Mouse (Mus musculus) lung, postnatal 0 days (tissue): ENCODE results near the gene Zbtb9. TPM values are rescaled to one million over a fixed set of nuclear protein-coding genes. Genes with fewer than 3 reads are reported as not detected.

Experiments
- ATAC-seq: fragments of 200-750 bp; cut with Nextera tagmentation; 2 replicates; pipeline ENCODE4 v1.8.0; 2017; ENCODE audit warnings: moderate library complexity
- DNase-seq: peaks from one replicate; pipeline ENCODE4 v3.0.0-alpha.2; 2016; ENCODE audit warnings: low spot score
- H3K27ac ChIP-seq: fragments of 300-500 bp; sonication (generic); 2 replicates; pipeline ENCODE4 v1.5.1; 2014; ENCODE audit warnings: antibody characterized with exemption, mild to moderate bottlenecking, low read length, mixed read lengths
- H3K27me3 ChIP-seq: fragments of 300-500 bp; sonication (generic); replicated peaks from 2 replicates; pipeline ENCODE4 v1.6.1; 2014; ENCODE audit warnings: low read length, mixed read lengths; ENCODE audit not compliant: insufficient read depth
- H3K36me3 ChIP-seq: fragments of 300-500 bp; sonication (generic); 2 replicates; pipeline ENCODE4 v1.6.1; 2014; ENCODE audit warnings: low read length, mixed read lengths; ENCODE audit not compliant: insufficient read depth
- H3K4me1 ChIP-seq: fragments of 300-500 bp; sonication (generic); 2 replicates; pipeline ENCODE4 v1.6.1; 2014; ENCODE audit warnings: antibody characterized with exemption, low read depth, low read length, mixed read lengths; ENCODE audit not compliant: insufficient read depth
- H3K4me2 ChIP-seq: fragments of 300-500 bp; sonication (generic); replicated peaks from 2 replicates; pipeline ENCODE4 v1.6.1; 2014; ENCODE audit warnings: low read depth, mild to moderate bottlenecking, low read length, moderate library complexity, mixed read lengths
- H3K4me3 ChIP-seq: fragments of 300-500 bp; sonication (generic); 2 replicates; pipeline ENCODE4 v1.5.1; 2014; ENCODE audit warnings: low read depth, low read length
- H3K9ac ChIP-seq: fragments of 300-500 bp; sonication (generic); replicated peaks from 2 replicates; pipeline ENCODE4 v1.6.1; 2014; ENCODE audit warnings: low read depth, mild to moderate bottlenecking
- H3K9me3 ChIP-seq: fragments of 300-500 bp; sonication (generic); 2 replicates; pipeline ENCODE4 v1.6.1; 2016; ENCODE audit warnings: low read length, mixed read lengths
- CTCF ChIP-seq: IDR thresholded peaks from 2 replicates; pipeline ENCODE4 v1.5.1; 2016; ENCODE audit warnings: antibody characterized with exemption, mild to moderate bottlenecking
- EP300 ChIP-seq: IDR thresholded peaks from 2 replicates; pipeline ENCODE4 v1.6.1; 2016; ENCODE audit warnings: antibody characterized with exemption, mild to moderate bottlenecking, control low read depth
- WGBS: fragments of 180-500 bp; shearing (Covaris S2); extraction: QIAGEN DNeasy Blood & Tissue Kit; methylation state at CpG from one replicate; pipeline ENCODE4 v1.1.7; 2014; 5-methylcytosine and 5-hydroxymethylcytosine counted together
- polyA plus RNA-seq: library from polyadenylated mRNA; unstranded; fragments of >200 nt; fragmentation: Nextera tagmentation; extraction: Ambion mirVana; gene quantifications from 2 replicates; pipeline ENCODE4 v1.2.1, GENCODE M21; 2015

Gene Zbtb9
- polyA plus RNA-seq, 1 experiment from 2014 or later = 9.3 TPM

DNA sequence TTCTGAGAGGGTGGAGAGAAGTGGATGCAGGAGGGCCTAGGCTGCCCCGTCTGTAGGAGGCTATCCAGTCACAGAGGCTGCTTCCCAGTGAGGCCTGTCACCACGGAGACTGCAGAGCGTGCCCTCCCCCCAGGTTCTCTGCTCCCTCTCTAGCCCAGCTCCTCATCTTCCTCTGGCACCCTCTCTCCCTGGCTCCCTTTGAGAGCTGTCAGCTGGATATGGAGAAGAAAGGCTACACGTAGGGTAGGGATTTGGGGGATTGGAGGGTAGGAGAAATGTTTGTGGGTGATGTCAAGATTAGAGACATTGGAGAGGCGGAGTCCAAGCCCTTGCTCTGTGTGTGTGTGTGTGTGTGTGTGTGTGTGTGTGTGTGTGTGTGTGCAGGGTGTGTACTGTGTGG, 23.1 kb upstream of the Zbtb9 start:
- Histone ChIP-seq H3K27ac (no peak overlapping the region), H3K4me2 (no peak overlapping the region), H3K36me3 (no peaks in the 10 kb centered on the region), H3K27me3 (no peaks in the 10 kb centered on the region), H3K4me3 (no peak overlapping the region), H3K9me3 (no peaks in the 10 kb centered on the region), H3K4me1 (peaks cover 15% of the 10 kb centered on the region; the same call in 1 of the 2 replicates), H3K9ac (no peak overlapping the region)
- no peak for TF ChIP-seq CTCF
- TF ChIP-seq EP300 = no peak
- DNase-seq (no peak), ATAC-seq (no peak)
- WGBS = 59% methylated on average over 5 of the region's 5 CpGs

DNA sequence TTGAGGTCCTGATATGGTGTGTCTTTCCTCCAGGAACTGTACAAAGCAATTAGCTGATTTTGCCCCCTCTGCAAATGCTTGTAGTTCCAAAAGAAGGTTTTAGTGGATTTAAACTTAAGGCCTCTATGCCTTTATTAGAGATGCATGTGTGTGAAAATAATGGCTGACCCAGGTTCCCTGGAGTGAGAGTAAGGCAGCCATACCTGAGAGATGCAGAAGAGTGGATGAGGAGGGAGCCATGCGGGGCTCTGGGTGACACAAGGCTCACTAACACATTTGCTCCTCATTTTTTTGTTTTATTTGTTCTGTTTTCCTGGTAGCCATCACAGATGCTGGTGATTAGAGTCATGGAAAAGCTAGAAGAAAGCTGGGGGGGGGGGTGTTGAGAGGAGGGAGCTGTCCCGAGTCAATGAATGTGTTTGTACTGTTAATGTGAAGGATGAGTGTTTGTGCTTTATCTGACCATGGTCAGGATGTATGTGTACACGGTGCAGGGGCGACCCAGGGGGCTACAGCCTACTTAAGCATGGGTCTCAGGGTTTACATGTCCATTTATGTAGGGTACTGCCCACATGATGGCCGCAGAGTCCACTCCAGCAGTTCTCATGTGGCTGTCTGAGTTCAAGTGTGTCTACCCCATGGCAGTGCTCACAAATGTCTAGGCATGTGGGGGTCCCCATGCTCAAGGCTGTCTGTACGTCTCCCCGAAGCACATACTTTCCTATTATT, 22.2 kb upstream of the Zbtb9 start:
- Histone ChIP-seq H3K4me3 (peak overlapping the region; percentile 14), H3K27me3 (no peaks in the 10 kb centered on the region), H3K27ac (no peak overlapping the region), H3K9me3 (no peaks in the 10 kb centered on the region), H3K36me3 (no peaks in the 10 kb centered on the region), H3K4me2 (peak overlapping the region; percentile 41), H3K4me1 (peaks cover 15% of the 10 kb centered on the region; the same call in 1 of the 2 replicates), H3K9ac (no peak overlapping the region)
- ATAC-seq (no peak), DNase-seq (no peak)
- 39% methylated on average over 7 of the region's 7 CpGs for WGBS
- TF ChIP-seq CTCF = no peak
- TF ChIP-seq EP300 = no peak

DNA sequence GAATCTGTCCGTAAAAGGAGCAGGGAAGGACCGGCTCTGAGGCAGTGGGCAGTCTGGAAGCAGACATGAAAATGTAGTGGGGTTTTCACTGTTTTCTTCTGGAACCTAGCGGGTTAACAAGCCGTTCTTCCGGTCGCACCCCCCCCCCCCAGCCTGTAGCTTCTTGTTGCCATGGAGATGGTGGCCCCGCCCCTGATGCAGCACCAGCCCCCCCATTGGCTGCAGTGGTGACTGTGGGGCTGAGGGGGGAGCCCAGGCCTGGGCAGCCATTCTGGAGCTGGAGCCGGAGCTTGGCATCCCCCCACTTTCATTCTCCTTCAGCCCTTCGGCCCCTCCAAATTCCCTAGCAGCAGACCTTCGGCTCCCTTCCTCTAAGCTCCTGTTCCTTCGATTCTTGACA, 21.6 kb upstream of the Zbtb9 start:
- DNase-seq (peak; percentile 89), ATAC-seq (peak; percentile 67)
- no peak overlapping the region for H3K9ac ChIP-seq
- no peak for TF ChIP-seq EP300
- no peak for TF ChIP-seq CTCF
- H3K27ac ChIP-seq = no peak overlapping the region
- 2% methylated on average over 8 of the region's 11 CpGs for WGBS
- peak overlapping the region; percentile 14 for H3K4me3 ChIP-seq
- no peaks in the 10 kb centered on the region for H3K27me3 ChIP-seq
- peak overlapping the region; percentile 41 for H3K4me2 ChIP-seq
- H3K4me1 ChIP-seq = peaks cover 15% of the 10 kb centered on the region; the same call in 1 of the 2 replicates
- no peaks in the 10 kb centered on the region for H3K9me3 ChIP-seq
- H3K36me3 ChIP-seq = no peaks in the 10 kb centered on the region

DNA sequence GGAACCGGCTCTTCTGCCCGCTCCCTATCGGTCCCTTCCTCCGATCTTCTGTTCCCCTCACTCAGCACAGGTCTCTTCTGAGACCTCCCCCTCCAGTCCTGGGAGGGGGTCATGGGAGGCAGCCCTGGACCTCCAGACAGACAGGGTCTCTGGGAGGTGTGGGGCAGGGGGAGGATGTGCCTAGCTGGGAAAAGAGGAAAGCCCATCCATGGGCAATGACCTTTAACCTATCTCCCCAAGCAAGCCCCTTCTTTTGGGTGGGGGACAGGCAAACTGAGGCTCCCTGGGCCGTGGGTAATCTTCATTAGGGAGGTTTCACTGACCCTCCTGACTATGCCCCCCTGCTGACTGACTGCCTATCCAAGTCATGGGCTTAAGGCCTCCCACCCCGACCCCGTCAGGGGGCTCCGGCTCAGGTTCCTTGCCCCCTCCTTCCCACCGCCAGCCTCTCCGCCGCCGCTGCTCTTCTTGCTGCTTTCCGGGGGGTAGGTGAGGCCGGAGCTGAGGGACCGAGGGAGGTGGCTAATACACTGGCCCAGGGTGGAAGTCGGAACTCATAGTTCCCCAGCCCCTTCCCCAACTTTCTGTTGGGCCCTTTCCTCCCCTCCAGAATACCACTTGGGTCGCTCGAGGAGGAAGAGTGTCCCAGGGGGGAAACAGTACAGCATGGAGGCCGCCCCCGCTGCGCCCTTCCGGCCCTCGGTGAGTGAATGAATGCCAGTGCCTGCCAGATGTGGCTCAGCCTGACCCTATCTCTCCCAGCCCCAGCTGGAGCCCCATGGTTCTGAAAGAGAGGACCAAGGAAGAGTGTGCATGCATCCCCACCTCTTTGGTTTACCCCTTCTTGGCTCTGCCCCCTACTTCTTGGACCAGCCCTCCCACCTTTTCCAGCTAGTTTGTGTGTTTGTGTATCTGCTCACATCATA, 20.8 kb upstream of the Zbtb9 start:
- ATAC-seq (no peak), DNase-seq (no peak)
- 17% methylated on average over 21 of the region's 23 CpGs for WGBS
- H3K4me3 ChIP-seq = peak overlapping the region; percentile 14
- H3K9me3 ChIP-seq = no peaks in the 10 kb centered on the region
- H3K4me1 ChIP-seq = peaks cover 15% of the 10 kb centered on the region; the same call in 1 of the 2 replicates
- TF ChIP-seq CTCF (no peak), EP300 (no peak)
- H3K4me2 ChIP-seq = peak overlapping the region; percentile 41
- no peak overlapping the region for H3K27ac ChIP-seq
- H3K36me3 ChIP-seq = 0 out of 2 replicates have a peak, but pooled peaks cover 2% of the 10 kb centered on the region
- no peaks in the 10 kb centered on the region for H3K27me3 ChIP-seq
- H3K9ac ChIP-seq = peak overlapping the region; percentile 12; the same call in 1 of the 2 replicates

DNA sequence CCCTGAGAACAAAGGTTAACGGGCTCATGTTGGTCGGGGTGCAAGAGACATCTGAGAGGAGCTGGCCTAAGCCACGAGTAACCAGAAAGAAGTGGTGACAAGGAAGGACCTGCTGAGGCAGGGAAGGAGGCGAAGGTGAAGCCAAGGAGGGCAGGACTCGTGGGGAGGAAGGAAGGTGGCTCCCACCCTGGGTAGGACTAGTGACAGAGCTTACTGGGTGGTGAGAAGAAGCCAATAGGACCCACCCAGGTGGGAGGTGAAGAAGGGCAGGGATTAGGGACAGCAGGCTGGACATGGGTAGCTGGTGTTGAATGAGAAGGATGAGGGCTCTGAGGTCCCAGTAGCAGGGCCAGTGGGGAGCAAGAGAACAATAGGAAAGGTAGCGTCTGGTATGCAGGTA, 19.8 kb upstream of the Zbtb9 start:
- H3K4me2 ChIP-seq = no peak overlapping the region

DNA sequence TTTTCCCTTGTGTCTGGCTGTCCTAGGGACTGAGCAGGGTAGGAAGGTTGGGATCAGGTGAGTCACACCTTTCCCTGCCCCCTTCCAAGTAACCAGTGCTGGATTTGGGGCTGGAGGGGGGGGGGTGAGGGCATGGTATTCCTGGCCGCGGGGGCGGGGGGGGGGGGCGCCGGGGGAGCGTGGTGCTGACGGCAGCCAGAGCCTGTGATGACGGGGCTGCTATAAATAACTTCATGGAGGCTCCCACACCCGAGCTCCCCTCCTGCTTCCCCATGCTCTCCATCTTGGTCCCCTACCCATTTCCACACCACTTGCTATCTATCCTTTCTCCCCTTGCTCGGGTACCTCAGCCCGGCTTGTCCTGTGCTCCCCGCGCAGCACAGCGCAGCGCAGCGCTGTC, 19.2 kb upstream of the Zbtb9 start:
- Histone ChIP-seq H3K9me3 (no peaks in the 10 kb centered on the region), H3K4me3 (no peak overlapping the region), H3K27ac (no peak overlapping the region), H3K9ac (no peak overlapping the region), H3K4me2 (no peak overlapping the region), H3K4me1 (peaks cover 15% of the 10 kb centered on the region; the same call in 1 of the 2 replicates), H3K36me3 (0 out of 2 replicates have a peak, but pooled peaks cover 4% of the 10 kb centered on the region), H3K27me3 (no peaks in the 10 kb centered on the region)
- no peak for DNase-seq
- no peak for TF ChIP-seq EP300
- TF ChIP-seq CTCF = no peak
- no peak for ATAC-seq
- 52% methylated on average over 9 of the region's 16 CpGs for WGBS

More for the DNA sequence above, 19.8 kb upstream of the Zbtb9 start:
- H3K4me3 ChIP-seq = no peak overlapping the region
- peaks cover 15% of the 10 kb centered on the region; the same call in 1 of the 2 replicates for H3K4me1 ChIP-seq
- WGBS = 40% methylated on average over 6 of the region's 6 CpGs
- 0 out of 2 replicates have a peak, but pooled peaks cover 4% of the 10 kb centered on the region for H3K36me3 ChIP-seq
- TF ChIP-seq CTCF = no peak
- no peak for TF ChIP-seq EP300
- ATAC-seq (no peak), DNase-seq (no peak)
- no peak overlapping the region for H3K27ac ChIP-seq
- no peak overlapping the region for H3K9ac ChIP-seq
- no peaks in the 10 kb centered on the region for H3K9me3 ChIP-seq
- no peaks in the 10 kb centered on the region for H3K27me3 ChIP-seq
